Mouse (Mus musculus) CH12.LX (cell line): ENCODE data around the gene Gltpd2. TPM values are rescaled to one million over a fixed set of nuclear protein-coding genes. Genes with fewer than 3 reads are reported as not detected.

Experiments used
- DNase-seq: peaks from one replicate; pipeline ENCODE4 v3.0.0-alpha.2; 2013; ENCODE audit errors: extremely low read depth
- H3K27ac ChIP-seq: 2 replicates; pipeline ENCODE4 v1.5.1; 2012; ENCODE audit warnings: low read depth, mild to moderate bottlenecking, control low read depth, moderate library complexity; ENCODE audit not compliant: insufficient read depth
- H3K27me3 ChIP-seq: replicated peaks from 2 replicates; pipeline ENCODE3; 2012; ENCODE audit warnings: inconsistent platforms
- H3K36me3 ChIP-seq, 2 experiments: replicated peaks in 1 of 2; 2 replicates each; pipeline versions ENCODE3 to v1.6.1; 2012; ENCODE audit warnings: inconsistent platforms in 1 of 2, low read length in 1 of 2, mild to moderate bottlenecking in 1 of 2, mixed read lengths in 1 of 2, moderate library complexity in 1 of 2; ENCODE audit not compliant: control insufficient read depth in 1 of 2, insufficient read depth in 1 of 2
- H3K4me1 ChIP-seq, 2 experiments: 2 replicates each; pipeline ENCODE4 v1.6.1; 2012; ENCODE audit warnings: inconsistent platforms in 1 of 2, moderate library complexity in 1 of 2; ENCODE audit not compliant: insufficient read depth in 2 of 2, control insufficient read depth in 1 of 2
- H3K4me2 ChIP-seq: 2 replicates; pipeline ENCODE4 v1.6.1; 2012; ENCODE audit warnings: low read depth, mild to moderate bottlenecking, control low read depth; ENCODE audit not compliant: poor library complexity, insufficient read depth, severe bottlenecking
- H3K4me3 ChIP-seq, 3 experiments: fragments of 150-350 bp in 1 of 3; sonication (generic) in 1 of 3; replicated peaks in 1 of 3; 2 replicates each; pipeline versions ENCODE3 to v1.5.1; 2011 to 2012; ENCODE audit warnings: low read depth in 2 of 3, low read length in 2 of 3, mild to moderate bottlenecking in 2 of 3, moderate library complexity in 2 of 3, control low read depth in 1 of 3, improper control_type of control experiment in 1 of 3, inconsistent platforms in 1 of 3, mixed read lengths in 1 of 3; ENCODE audit not compliant: poor library complexity in 1 of 3
- H3K79me2 ChIP-seq: replicated peaks from 2 replicates; pipeline ENCODE4 v1.6.1; 2012; ENCODE audit warnings: mild to moderate bottlenecking, moderate library complexity; ENCODE audit not compliant: control insufficient read depth, poor library complexity, insufficient read depth, severe bottlenecking; ENCODE audit errors: extremely low read depth
- H3K9ac ChIP-seq: 2 replicates; pipeline ENCODE4 v1.6.1; 2012; ENCODE audit warnings: low read depth, mild to moderate bottlenecking, control low read depth, moderate library complexity; ENCODE audit not compliant: insufficient read depth
- H3K9me3 ChIP-seq: replicated peaks from 2 replicates; pipeline ENCODE3; 2012; ENCODE audit warnings: low read length, inconsistent platforms, mixed read lengths
- BHLHE40 ChIP-seq: IDR thresholded peaks from 2 replicates; pipeline ENCODE4 v1.6.1; 2011; ENCODE audit warnings: mild to moderate bottlenecking, low read depth, low read length, improper control_type of control experiment
- CHD1 ChIP-seq: IDR thresholded peaks from 2 replicates; pipeline ENCODE4 v1.6.1; 2012; ENCODE audit warnings: low read depth, low read length, improper control_type of control experiment, inconsistent platforms
- CHD2 ChIP-seq: IDR thresholded peaks from 2 replicates; pipeline ENCODE4 v1.6.1; 2011; ENCODE audit warnings: low read length, improper control_type of control experiment
- CTCF ChIP-seq, 2 experiments: IDR thresholded peaks in 1 of 2; conservative IDR thresholded peaks in 1 of 2; 2 replicates each; pipeline ENCODE4 v1.5.1; 2011 to 2012; ENCODE audit warnings: low read depth in 2 of 2, low read length in 2 of 2, improper control_type of control experiment in 1 of 2, inconsistent platforms in 1 of 2, mild to moderate bottlenecking in 1 of 2, moderate library complexity in 1 of 2
- E2F4 ChIP-seq: IDR thresholded peaks from 2 replicates; pipeline ENCODE4 v1.6.1; 2011; ENCODE audit warnings: low read depth, low read length, improper control_type of control experiment; ENCODE audit not compliant: insufficient replicate concordance
- ELF1 ChIP-seq: IDR thresholded peaks from 2 replicates; pipeline ENCODE4 v1.6.1; 2014; ENCODE audit warnings: low read depth, mild to moderate bottlenecking, inconsistent platforms, low read length, improper control_type of control experiment
- EP300 ChIP-seq: IDR thresholded peaks from 2 replicates; pipeline ENCODE4 v1.6.1; 2011; ENCODE audit warnings: low read length, improper control_type of control experiment
- ETS1 ChIP-seq: conservative IDR thresholded peaks from 2 replicates; pipeline ENCODE4 v1.6.1; 2012; ENCODE audit warnings: low read depth, mild to moderate bottlenecking, inconsistent platforms, low read length, improper control_type of control experiment, moderate library complexity
- GABPA ChIP-seq: IDR thresholded peaks from 2 replicates; pipeline ENCODE4 v1.6.1; 2012; ENCODE audit warnings: low read depth, low read length, improper control_type of control experiment, inconsistent platforms; ENCODE audit not compliant: insufficient replicate concordance
- HCFC1 ChIP-seq: IDR thresholded peaks from 2 replicates; pipeline ENCODE4 v1.6.1; 2012; ENCODE audit warnings: low read depth, mild to moderate bottlenecking, inconsistent platforms, low read length, improper control_type of control experiment
- IRF4 ChIP-seq: IDR thresholded peaks from 2 replicates; pipeline ENCODE4 v1.6.1; 2014; ENCODE audit warnings: low read depth, mild to moderate bottlenecking, inconsistent platforms, low read length, improper control_type of control experiment
- JUN ChIP-seq: IDR thresholded peaks from 2 replicates; pipeline ENCODE4 v1.6.1; 2011; ENCODE audit warnings: low read depth, mild to moderate bottlenecking, low read length, improper control_type of control experiment, moderate library complexity; ENCODE audit not compliant: insufficient read depth
- JUND ChIP-seq: conservative IDR thresholded peaks from 2 replicates; pipeline ENCODE4 v1.6.1; 2011; ENCODE audit warnings: low read depth, low read length, improper control_type of control experiment
- KAT2A ChIP-seq: IDR thresholded peaks from 2 replicates; pipeline ENCODE4 v1.6.1; 2012; ENCODE audit warnings: low read length, improper control_type of control experiment, inconsistent platforms; ENCODE audit not compliant: insufficient replicate concordance
- MAFK ChIP-seq: IDR thresholded peaks from 2 replicates; pipeline ENCODE4 v1.6.1; 2011; ENCODE audit warnings: low read length, improper control_type of control experiment; ENCODE audit not compliant: insufficient replicate concordance
- MAX ChIP-seq: IDR thresholded peaks from 2 replicates; pipeline ENCODE4 v1.6.1; 2011; ENCODE audit warnings: low read length, improper control_type of control experiment
- MAZ ChIP-seq: IDR thresholded peaks from 2 replicates; pipeline ENCODE4 v1.6.1; 2012; ENCODE audit warnings: low read depth, mild to moderate bottlenecking, inconsistent platforms, low read length, improper control_type of control experiment, moderate library complexity
- MEF2A ChIP-seq: IDR thresholded peaks from 2 replicates; pipeline ENCODE4 v1.6.1; 2014; ENCODE audit warnings: low read depth, mild to moderate bottlenecking, inconsistent platforms, low read length, improper control_type of control experiment, borderline replicate concordance
- MXI1 ChIP-seq: IDR thresholded peaks from 2 replicates; pipeline ENCODE4 v1.6.1; 2011; ENCODE audit warnings: mild to moderate bottlenecking, low read depth, low read length, improper control_type of control experiment
- MYC ChIP-seq: IDR thresholded peaks from 2 replicates; pipeline ENCODE4 v1.6.1; 2011; ENCODE audit warnings: low read depth, mild to moderate bottlenecking, improper control_type of control experiment, low read length
- NELFE ChIP-seq: IDR thresholded peaks from 2 replicates; pipeline ENCODE4 v1.6.1; 2011; ENCODE audit warnings: low read depth, low read length, improper control_type of control experiment
- NRF1 ChIP-seq: IDR thresholded peaks from 2 replicates; pipeline ENCODE4 v1.6.1; 2014; ENCODE audit warnings: low read depth, mild to moderate bottlenecking, inconsistent platforms, low read length, improper control_type of control experiment, moderate library complexity
- PAX5 ChIP-seq: IDR thresholded peaks from 2 replicates; pipeline ENCODE4 v1.6.1; 2012; ENCODE audit warnings: low read length, inconsistent platforms, mixed read lengths
- POLR2A ChIP-seq: IDR thresholded peaks from 2 replicates; pipeline ENCODE4 v1.6.1; 2011; ENCODE audit warnings: low read depth, mild to moderate bottlenecking, improper control_type of control experiment, low read length
- POLR2AphosphoS2 ChIP-seq: IDR thresholded peaks from 2 replicates; pipeline ENCODE4 v1.6.1; 2011; ENCODE audit warnings: low read depth, low read length, improper control_type of control experiment
- RAD21 ChIP-seq: IDR thresholded peaks from 2 replicates; pipeline ENCODE4 v1.6.1; 2011; ENCODE audit warnings: low read depth, mild to moderate bottlenecking, low read length, improper control_type of control experiment, moderate library complexity
- RCOR1 ChIP-seq: conservative IDR thresholded peaks from 2 replicates; pipeline ENCODE4 v1.6.1; 2012; ENCODE audit warnings: low read depth, mild to moderate bottlenecking, inconsistent platforms, low read length, improper control_type of control experiment
- SIN3A ChIP-seq: IDR thresholded peaks from 2 replicates; pipeline ENCODE4 v1.6.1; 2012; ENCODE audit warnings: low read length, improper control_type of control experiment, inconsistent platforms
- SMC3 ChIP-seq: IDR thresholded peaks from 2 replicates; pipeline ENCODE4 v1.6.1; 2011; ENCODE audit warnings: low read depth, low read length, improper control_type of control experiment
- TBP ChIP-seq: conservative IDR thresholded peaks from 2 replicates; pipeline ENCODE4 v1.6.1; 2011; ENCODE audit warnings: low read depth, low read length, improper control_type of control experiment
- TCF12 ChIP-seq: IDR thresholded peaks from 2 replicates; pipeline ENCODE4 v1.6.1; 2014; ENCODE audit warnings: low read depth, mild to moderate bottlenecking, inconsistent platforms, low read length, improper control_type of control experiment
- UBTF ChIP-seq: IDR thresholded peaks from 2 replicates; pipeline ENCODE4 v1.6.1; 2012; ENCODE audit warnings: low read depth, mild to moderate bottlenecking, inconsistent platforms, low read length, improper control_type of control experiment, moderate library complexity
- USF1 ChIP-seq: IDR thresholded peaks from 2 replicates; pipeline ENCODE4 v1.6.1; 2014; ENCODE audit warnings: low read depth, mild to moderate bottlenecking, inconsistent platforms, low read length, improper control_type of control experiment
- USF2 ChIP-seq: conservative IDR thresholded peaks from 2 replicates; pipeline ENCODE4 v1.6.1; 2011; ENCODE audit warnings: low read depth, low read length, improper control_type of control experiment
- ZC3H11A ChIP-seq: IDR thresholded peaks from 2 replicates; pipeline ENCODE4 v1.6.1; 2012; ENCODE audit warnings: low read depth, mild to moderate bottlenecking, inconsistent platforms, low read length, improper control_type of control experiment
- ZKSCAN1 ChIP-seq: IDR thresholded peaks from 2 replicates; pipeline ENCODE4 v1.6.1; 2012; ENCODE audit warnings: low read depth, inconsistent platforms, low read length, improper control_type of control experiment, borderline replicate concordance
- ZMIZ1 ChIP-seq: IDR thresholded peaks from 2 replicates; pipeline ENCODE4 v1.6.1; 2012; ENCODE audit warnings: low read depth, mild to moderate bottlenecking, inconsistent platforms, low read length, improper control_type of control experiment
- ZNF384 ChIP-seq: IDR thresholded peaks from 2 replicates; pipeline ENCODE4 v1.6.1; 2012; ENCODE audit warnings: low read depth, low read length, improper control_type of control experiment, inconsistent platforms
- dilution Hi-C: fragments of 300-500 bp; cut with MboI; formaldehyde crosslinking; loops from 2 replicates; pipeline ENCODE4 v1.14.3; 2020; ENCODE audit warnings: low sequenced_read_pairs; ENCODE audit not compliant: extremely low pct_unique_long_range_greater_than_20kb, extremely low pct_ligation_motif_present
- in situ Hi-C: fragments of 300-500 bp; cut with MboI; formaldehyde crosslinking; loops from 3 replicates; pipeline ENCODE4 v1.14.3; 2019; ENCODE audit warnings: low sequenced_read_pairs, low pct_ligation_motif_present, low pct_unique_long_range_greater_than_20kb, mixed read lengths
- polyA plus RNA-seq: library from polyadenylated mRNA; unstranded; fragments of >175 nt; gene quantifications from 2 replicates; pipeline ENCODE4 v1.2.1, GENCODE M21; 2012; ENCODE audit warnings: low read depth; ENCODE audit not compliant: insufficient read length
- total RNA-seq, 2 experiments: library from RNA; depleted of rRNA; stranded (reverse); fragments of 300-350 nt in 1 of 2; fragments of >200 nt in 1 of 2; gene quantifications; 2 replicates each; pipeline ENCODE4 v1.2.3; 2012 to 2014

The Gltpd2 gene
- total and polyA plus RNA-seq, 3 experiments = 0.19 TPM; not detected in 2

DNA sequence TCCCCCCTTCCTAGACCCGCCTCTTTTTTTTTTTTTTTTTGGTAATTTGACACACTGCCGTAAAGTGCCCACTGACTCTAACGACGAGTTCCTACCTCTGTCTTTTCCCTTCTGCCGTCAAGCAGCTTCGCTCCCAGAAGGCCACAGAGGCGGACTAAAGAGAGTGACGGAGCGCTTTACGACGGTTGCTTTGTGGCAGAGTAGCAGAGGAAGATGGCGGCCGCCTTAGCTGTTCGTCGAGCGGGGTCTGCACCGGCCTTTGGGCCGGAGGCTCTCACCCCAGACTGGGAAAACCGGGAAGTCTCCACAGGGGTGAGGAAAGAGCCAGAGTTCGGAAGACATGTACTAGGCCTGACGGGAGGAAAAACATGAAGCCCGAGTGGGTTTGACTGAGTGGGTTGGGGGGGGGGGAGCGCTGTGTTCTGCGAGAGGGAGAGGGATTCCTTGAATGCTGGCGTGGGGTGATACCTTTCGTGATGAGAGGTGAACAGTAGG is 6.2 kb downstream of the Gltpd2 start, which contains the start of gene Psmb6:
Psmb6 (plus strand) TSS at position 184 of the 495 bp plus-strand sequence.
- peaks cover 12% of the 10 kb centered on the region for H3K79me2 ChIP-seq
- no peaks in the 10 kb centered on the region for H3K27me3 ChIP-seq
- H3K27ac ChIP-seq = no peak within 1 kb of the TSS
- peak within 1 kb of the TSS; percentile 94 for H3K9ac ChIP-seq
- dilution Hi-C loops = no loop called here
- in situ Hi-C loops = loop anchor here (5.0 kb wide), 1 partner anchor 37 kb away; the partner anchor contains the start of gene Mink1
- peaks cover 13 to 43% of the 10 kb centered on the region in 2 experiments for H3K4me1 ChIP-seq
- peak; percentile 86 for TF ChIP-seq TBP
- TF ChIP-seq POLR2AphosphoS2 = peak; percentile 95
- TF ChIP-seq TCF12 = peak; percentile 97
- peak; percentile 45; the same call in 1 of the 2 replicates for TF ChIP-seq ETS1
- TF ChIP-seq GABPA = peak; percentile 90; the same call in 1 of the 2 replicates
- TF ChIP-seq ZMIZ1 = peak; percentile 93
- peak; percentile 100 for TF ChIP-seq ZNF384
- TF ChIP-seq USF2 = no peak
- TF ChIP-seq NRF1 = peak; percentile 71
- peak; percentile 98 for TF ChIP-seq POLR2A
- peak; percentile 82; the same call in 1 of the 2 replicates for TF ChIP-seq E2F4
- peak; percentile 78; the same call in 1 of the 2 replicates for TF ChIP-seq UBTF
- peak; percentile 86 for TF ChIP-seq SIN3A
- TF ChIP-seq MXI1 = peak; percentile 61; the same call in 1 of the 2 replicates
- peak; percentile 99 for TF ChIP-seq KAT2A
- no peak for TF ChIP-seq RCOR1
- no peak for TF ChIP-seq MYC
- TF ChIP-seq ZC3H11A = no peak
- TF ChIP-seq MAX = no peak
- TF ChIP-seq USF1 = no peak; the same call in 1 of the 2 replicates
- TF ChIP-seq NELFE = peak; percentile 96
- TF ChIP-seq MAFK = peak; percentile 57; the same call in 1 of the 2 replicates
- TF ChIP-seq MEF2A = peak; percentile 77
- TF ChIP-seq RAD21 = no peak
- TF ChIP-seq IRF4 = peak; percentile 90
- TF ChIP-seq JUND = peak; percentile 71; the same call in 1 of the 2 replicates
- TF ChIP-seq BHLHE40 = 0 out of 2 replicates have a peak, but pooled peaks have one; percentile 14
- no peak for TF ChIP-seq SMC3
- TF ChIP-seq ZKSCAN1 = no peak; the same call in 1 of the 2 replicates
- no peak for TF ChIP-seq CTCF (conservative IDR thresholded peaks at IDR 0.05 in 1 of 2, IDR thresholded peaks at IDR 0.05 in 1 of 2; ENCODE audit: low read depth in 2 of 2, low read length in 2 of 2)
- peak; percentile 34; the same call in 1 of the 2 replicates for TF ChIP-seq JUN
- no peak for TF ChIP-seq EP300
- TF ChIP-seq HCFC1 = peak; percentile 98
- TF ChIP-seq ELF1 = peak; percentile 93
- no peak for TF ChIP-seq PAX5
- TF ChIP-seq CHD1 = peak; percentile 75; the same call in 1 of the 2 replicates
- TF ChIP-seq CHD2 = 0 out of 2 replicates have a peak, but pooled peaks have one; percentile 64
- peak; percentile 86 for TF ChIP-seq MAZ
- peak within 1 kb of the TSS; percentile 96 for H3K4me2 ChIP-seq
- peak; percentile 100 for DNase-seq
- peak within 1 kb of the TSS; percentile 69 to 96 (median 76) for H3K4me3 ChIP-seq
- no peaks in the 10 kb centered on the region for H3K9me3 ChIP-seq
- H3K36me3 ChIP-seq = peaks cover 24 to 38% of the 10 kb centered on the region in 2 experiments
